Mouse (Mus musculus) heart, adult 2 months (tissue): ENCODE data around the gene Gm20547.

Experiments
- CTCF ChIP-seq: fragments of 200-600 bp; IDR thresholded peaks from 2 replicates; pipeline ENCODE4 v1.8.1; 2022; ENCODE audit warnings: antibody characterized with exemption, mild to moderate bottlenecking, moderate library complexity
- EP300 ChIP-seq: fragments of 200-500 bp; IDR thresholded peaks from 2 replicates; pipeline ENCODE4 v1.6.1; 2011; ENCODE audit warnings: low read depth, low read length, control low read depth; ENCODE audit not compliant: insufficient read depth
- POLR2A ChIP-seq: fragments of 200-500 bp; IDR thresholded peaks from 2 replicates; pipeline ENCODE4 v1.6.1; 2011; ENCODE audit warnings: mild to moderate bottlenecking, low read depth, low read length, control low read depth; ENCODE audit not compliant: insufficient read depth

DNA sequence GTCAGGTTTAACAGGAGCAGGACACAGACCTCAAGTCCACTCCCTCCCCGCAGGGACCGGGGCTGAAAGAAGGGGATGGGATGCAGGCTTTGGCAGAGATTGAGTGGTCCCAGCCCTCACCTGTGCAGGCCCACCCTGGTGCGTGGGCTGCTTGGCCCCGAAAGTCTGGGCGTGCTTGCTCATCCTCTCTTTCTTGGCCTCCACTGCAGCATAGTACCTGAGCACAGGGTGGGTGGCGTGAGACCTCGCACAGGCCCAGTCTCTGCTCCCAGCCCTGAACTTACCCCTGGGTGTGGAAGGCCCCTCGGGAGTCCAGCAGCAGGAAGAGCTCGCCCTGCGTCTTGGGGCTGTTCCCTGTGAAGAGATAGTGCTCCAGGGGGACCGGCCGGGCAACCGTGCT lies 37.0 kb downstream of the Gm20547 start:
- TF ChIP-seq CTCF (no peak), EP300 (no peak), POLR2A (no peak)
